Mouse (Mus musculus): Measurements from ENCODE around the gene Olfr790. TPM values are rescaled to one million over a fixed set of nuclear protein-coding genes. Genes with fewer than 3 reads are reported as not detected.

Gene Olfr790
- polyA plus RNA-seq (2016; fragmentation: Nextera tagmentation; extraction: Ambion mirVana), result not detected in 2 replicates

- Histone ChIP-seq H3K36me3 (no peaks in the 10 kb centered on the region), H3K9ac (replicated peaks) (no peak within 1 kb of the TSS), H3K27ac (no peak within 1 kb of the TSS), H3K4me2 (no peak within 1 kb of the TSS), H3K4me1 (replicated peaks) (no peaks in the 10 kb centered on the region), H3K4me3 (replicated peaks) (no peak within 1 kb of the TSS), H3K27me3 (no peaks in the 10 kb centered on the region), H3K9me3 (no peaks in the 10 kb centered on the region)
- ATAC-seq (ENCODE audit: insufficient number of reproducible peaks, insufficient read depth, low FRiP score, low TSS enrichment, low read depth), result no peak
Measured at GRCm38 (mm10) chr10:129498192-129498591, at the start of gene Olfr790. Gene Olfr790, plus strand, starts transcription at chr10:129498492.

DNA sequence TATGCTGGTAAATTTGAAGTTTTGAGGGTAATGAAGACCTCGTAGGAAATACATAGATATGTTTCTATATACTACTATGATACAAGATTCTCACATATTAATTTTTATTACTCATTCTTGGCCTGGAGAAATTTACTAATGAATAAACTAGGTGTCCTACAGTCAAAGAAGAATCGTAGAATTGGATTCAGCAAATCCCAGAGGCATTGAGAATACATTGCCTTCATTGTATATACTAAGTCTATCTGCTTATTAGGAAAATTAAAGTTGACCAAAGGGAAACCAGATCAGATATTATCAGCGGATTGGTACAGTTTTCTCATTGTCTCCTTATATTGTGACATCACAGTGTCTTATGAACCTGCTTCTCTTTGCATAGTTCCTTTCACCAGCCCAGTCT is 36.7 kb upstream of the Olfr790 start, which contains the start of gene Olfr787:
TSS of gene Olfr787 (plus strand) at position 301 of the 400 bp plus-strand sequence.
- Histone ChIP-seq H3K9ac (replicated peaks) (no peak within 1 kb of the TSS), H3K36me3 (no peaks in the 10 kb centered on the region), H3K4me1 (replicated peaks) (no peaks in the 10 kb centered on the region), H3K4me3 (replicated peaks) (no peak within 1 kb of the TSS), H3K9me3 (no peaks in the 10 kb centered on the region), H3K27ac (no peak within 1 kb of the TSS), H3K4me2 (no peak within 1 kb of the TSS), H3K27me3 (no peaks in the 10 kb centered on the region)
- no peak for ATAC-seq (ENCODE audit: insufficient number of reproducible peaks, insufficient read depth, low FRiP score, low TSS enrichment, low read depth)
- 83% methylated on average over 3 of the region's 3 CpGs for WGBS

DNA sequence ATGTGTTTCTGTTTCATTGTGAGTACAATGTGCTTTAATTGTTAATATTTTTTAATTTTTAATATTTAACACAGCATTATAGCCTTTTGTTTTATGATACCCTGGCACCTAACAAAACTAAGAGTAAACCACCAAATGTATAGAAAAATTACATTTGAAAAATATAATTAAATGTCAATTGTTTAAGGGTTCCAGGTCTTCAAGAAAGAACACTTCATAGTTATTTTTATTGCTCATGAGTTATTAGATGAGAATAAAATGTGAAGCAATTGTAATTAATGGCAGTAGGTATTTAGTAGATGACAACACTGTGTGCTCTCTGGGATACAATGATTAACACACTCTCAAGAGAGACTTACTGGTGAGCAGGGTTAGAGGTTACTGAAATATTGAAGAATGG is 27.6 kb upstream of the Olfr790 start, which contains the start of gene Olfr788:
TSS of gene Olfr788 (plus strand) at position 301 of the 400 bp plus-strand sequence.
- no peaks in the 10 kb centered on the region for H3K27me3 ChIP-seq
- H3K4me3 ChIP-seq (replicated peaks), result no peak within 1 kb of the TSS
- ATAC-seq (ENCODE audit: insufficient number of reproducible peaks, insufficient read depth, low FRiP score, low TSS enrichment, low read depth), result no peak
- no peak within 1 kb of the TSS for H3K9ac ChIP-seq (replicated peaks)
- no peak within 1 kb of the TSS for H3K4me2 ChIP-seq
- no peaks in the 10 kb centered on the region for H3K4me1 ChIP-seq (replicated peaks)
- no peaks in the 10 kb centered on the region for H3K9me3 ChIP-seq
- H3K36me3 ChIP-seq, result no peaks in the 10 kb centered on the region
- no peak within 1 kb of the TSS for H3K27ac ChIP-seq

- H3K27me3 ChIP-seq, result no peaks in the 10 kb centered on the region
- no peaks in the 10 kb centered on the region for H3K4me1 ChIP-seq (replicated peaks)
- H3K36me3 ChIP-seq, result no peaks in the 10 kb centered on the region
- H3K4me2 ChIP-seq, result no peak overlapping the region
- H3K4me3 ChIP-seq (replicated peaks), result no peak overlapping the region
- no peak for ATAC-seq (ENCODE audit: insufficient number of reproducible peaks, insufficient read depth, low FRiP score, low TSS enrichment, low read depth)
- H3K9ac ChIP-seq (replicated peaks), result no peak overlapping the region
- H3K27ac ChIP-seq, result no peak overlapping the region
- no peaks in the 10 kb centered on the region for H3K9me3 ChIP-seq
- WGBS, result 67% methylated on average over 2 of the region's 2 CpGs
Measured at GRCm38 (mm10) chr10:129473256-129473655, 25.0 kb upstream of the Olfr790 start.

GRCm38 (mm10) chr10:129473723-129474122 is 24.6 kb upstream of the Olfr790 start:
- Histone ChIP-seq H3K4me3 (replicated peaks) (no peak overlapping the region), H3K27ac (no peak overlapping the region), H3K4me1 (replicated peaks) (no peaks in the 10 kb centered on the region), H3K9me3 (no peaks in the 10 kb centered on the region), H3K36me3 (no peaks in the 10 kb centered on the region), H3K9ac (replicated peaks) (no peak overlapping the region), H3K27me3 (no peaks in the 10 kb centered on the region), H3K4me2 (no peak overlapping the region)
- no peak for ATAC-seq (ENCODE audit: insufficient number of reproducible peaks, insufficient read depth, low FRiP score, low TSS enrichment, low read depth)

DNA sequence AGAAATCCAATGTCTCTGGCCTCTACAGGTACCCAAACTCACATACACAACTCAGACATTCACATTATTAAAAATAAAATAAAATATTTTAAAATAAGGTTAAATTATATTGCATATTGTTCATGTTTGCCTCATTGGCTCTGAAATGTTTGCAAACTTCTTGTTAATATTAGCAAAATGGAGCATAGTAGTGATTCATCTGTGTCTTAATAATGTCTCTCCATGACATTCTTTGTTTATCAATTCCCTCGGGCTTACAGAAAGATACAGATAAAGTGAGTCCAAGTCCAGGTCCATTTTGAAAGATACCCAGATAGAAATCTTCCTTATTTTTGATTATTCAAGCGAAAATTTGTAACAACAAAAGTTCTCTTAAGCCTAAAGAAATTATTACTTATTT is 13.8 kb upstream of the Olfr790 start, which contains the start of gene Olfr789:
TSS of gene Olfr789 (plus strand) at position 301 of the 400 bp plus-strand sequence.
- H3K4me1 ChIP-seq (replicated peaks), result no peaks in the 10 kb centered on the region
- no peak for ATAC-seq (ENCODE audit: insufficient number of reproducible peaks, insufficient read depth, low FRiP score, low TSS enrichment, low read depth)
- no peak within 1 kb of the TSS for H3K9ac ChIP-seq (replicated peaks)
- H3K27ac ChIP-seq, result no peak within 1 kb of the TSS
- H3K4me2 ChIP-seq, result no peak within 1 kb of the TSS
- no peaks in the 10 kb centered on the region for H3K27me3 ChIP-seq
- H3K36me3 ChIP-seq, result no peaks in the 10 kb centered on the region
- WGBS, result 67% methylated on average over 2 of the region's 2 CpGs
- no peaks in the 10 kb centered on the region for H3K9me3 ChIP-seq
- no peak within 1 kb of the TSS for H3K4me3 ChIP-seq (replicated peaks)

DNA sequence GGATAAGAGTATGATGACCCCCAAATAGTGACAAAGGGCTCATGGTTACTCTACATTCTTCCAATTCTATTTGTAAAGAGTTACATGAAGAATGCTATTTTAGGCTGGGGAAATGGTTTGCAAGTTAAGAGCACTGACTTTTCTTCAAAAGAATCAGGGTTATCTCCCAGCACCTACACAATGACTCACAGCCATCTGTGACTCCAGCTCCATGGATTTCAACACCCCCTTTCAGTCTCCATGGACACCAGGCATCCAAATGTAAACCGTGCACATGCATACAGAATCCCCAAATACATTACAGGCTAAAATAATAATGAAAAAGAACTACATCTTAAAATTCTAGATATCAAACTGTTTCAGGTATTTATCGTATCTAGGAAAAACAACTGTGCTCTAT is 8.2 kb upstream of the Olfr790 start:
- H3K9me3 ChIP-seq, result no peaks in the 10 kb centered on the region
- H3K27ac ChIP-seq, result no peak overlapping the region
- no peak overlapping the region for H3K4me3 ChIP-seq (replicated peaks)
- no peaks in the 10 kb centered on the region for H3K4me1 ChIP-seq (replicated peaks)
- H3K4me2 ChIP-seq, result no peak overlapping the region
- H3K9ac ChIP-seq (replicated peaks), result no peak overlapping the region
- WGBS, result 91% methylated on average over 2 of the region's 2 CpGs
- no peak for ATAC-seq (ENCODE audit: insufficient number of reproducible peaks, insufficient read depth, low FRiP score, low TSS enrichment, low read depth)
- no peaks in the 10 kb centered on the region for H3K36me3 ChIP-seq
- no peaks in the 10 kb centered on the region for H3K27me3 ChIP-seq

DNA sequence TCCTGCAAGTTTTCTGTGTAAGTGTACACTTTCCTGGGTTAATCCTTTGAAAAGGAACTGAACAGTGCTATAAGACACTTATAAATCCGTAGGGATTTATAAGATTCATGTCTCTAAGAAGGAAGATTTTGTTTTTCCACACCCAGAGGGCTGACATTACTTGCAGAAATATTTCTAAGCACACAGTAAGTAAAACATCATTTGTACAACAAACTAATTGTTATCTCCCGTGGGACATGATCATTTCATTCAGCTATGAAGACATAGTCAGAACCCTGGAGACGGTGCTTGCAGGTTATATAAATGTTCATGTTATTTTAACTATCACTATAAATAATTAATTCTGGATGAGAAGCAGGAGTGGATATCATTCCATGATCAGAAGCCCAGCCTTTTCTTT is 23.2 kb downstream of the Olfr790 start, which contains the start of gene Olfr791:
TSS of gene Olfr791 (plus strand) at position 301 of the 400 bp plus-strand sequence.
- WGBS, result 81% methylated on average over 3 of the region's 3 CpGs
- no peak within 1 kb of the TSS for H3K4me3 ChIP-seq (replicated peaks)
- no peaks in the 10 kb centered on the region for H3K4me1 ChIP-seq (replicated peaks)
- no peak within 1 kb of the TSS for H3K27ac ChIP-seq
- H3K4me2 ChIP-seq, result no peak within 1 kb of the TSS
- no peak within 1 kb of the TSS for H3K9ac ChIP-seq (replicated peaks)
- H3K27me3 ChIP-seq, result no peaks in the 10 kb centered on the region
- no peaks in the 10 kb centered on the region for H3K36me3 ChIP-seq
- ATAC-seq (ENCODE audit: insufficient number of reproducible peaks, insufficient read depth, low FRiP score, low TSS enrichment, low read depth), result no peak
- H3K9me3 ChIP-seq, result 0 out of 2 replicates have a peak, but pooled peaks cover 2% of the 10 kb centered on the region

GRCm38 (mm10) chr10:129538862-129539261 is 40.6 kb downstream of the Olfr790 start, which contains the start of gene Olfr792:
Gene Olfr792, plus strand, starts transcription at chr10:129539162.
- Histone ChIP-seq H3K36me3 (no peaks in the 10 kb centered on the region), H3K4me3 (replicated peaks) (no peak within 1 kb of the TSS), H3K4me1 (replicated peaks) (no peaks in the 10 kb centered on the region), H3K27ac (no peak within 1 kb of the TSS), H3K9me3 (peaks cover under 1% of the 10 kb centered on the region; the same call in 1 of the 2 replicates), H3K4me2 (no peak within 1 kb of the TSS), H3K9ac (replicated peaks) (no peak within 1 kb of the TSS), H3K27me3 (no peaks in the 10 kb centered on the region)
- WGBS, result 80% methylated on average over 1 of the region's 1 CpGs
- ATAC-seq (ENCODE audit: insufficient number of reproducible peaks, insufficient read depth, low FRiP score, low TSS enrichment, low read depth), result no peak

GRCm38 (mm10) chr10:129549354-129549753 is 51.1 kb downstream of the Olfr790 start:
- Histone ChIP-seq H3K4me3 (replicated peaks) (no peak overlapping the region), H3K9me3 (peaks cover 6% of the 10 kb centered on the region; the same call in 1 of the 2 replicates), H3K4me1 (replicated peaks) (no peaks in the 10 kb centered on the region), H3K9ac (replicated peaks) (no peak overlapping the region), H3K36me3 (no peaks in the 10 kb centered on the region), H3K4me2 (no peak overlapping the region), H3K27ac (no peak overlapping the region), H3K27me3 (no peaks in the 10 kb centered on the region)
- no peak for ATAC-seq (ENCODE audit: insufficient number of reproducible peaks, insufficient read depth, low FRiP score, low TSS enrichment, low read depth)
- WGBS, result 54% methylated on average over 1 of the region's 1 CpGs

All from limb, embryonic 12.5 days (tissue).